Mouse (Mus musculus) testis, adult 2 months (tissue): ENCODE data around the gene Arid5b.

Source experiments
- CTCF ChIP-seq: fragments of 200-500 bp; IDR thresholded peaks from 2 replicates; pipeline ENCODE4 v1.5.1; 2012; ENCODE audit warnings: low read depth, mild to moderate bottlenecking, inconsistent platforms, low read length, moderate library complexity; ENCODE audit not compliant: control insufficient read depth, insufficient read depth, insufficient replicate concordance
- POLR2A ChIP-seq: fragments of 200-500 bp; IDR thresholded peaks from 2 replicates; pipeline ENCODE4 v1.6.1; 2012; ENCODE audit warnings: low read depth, mild to moderate bottlenecking, inconsistent platforms, low read length, moderate library complexity; ENCODE audit not compliant: control insufficient read depth

DNA sequence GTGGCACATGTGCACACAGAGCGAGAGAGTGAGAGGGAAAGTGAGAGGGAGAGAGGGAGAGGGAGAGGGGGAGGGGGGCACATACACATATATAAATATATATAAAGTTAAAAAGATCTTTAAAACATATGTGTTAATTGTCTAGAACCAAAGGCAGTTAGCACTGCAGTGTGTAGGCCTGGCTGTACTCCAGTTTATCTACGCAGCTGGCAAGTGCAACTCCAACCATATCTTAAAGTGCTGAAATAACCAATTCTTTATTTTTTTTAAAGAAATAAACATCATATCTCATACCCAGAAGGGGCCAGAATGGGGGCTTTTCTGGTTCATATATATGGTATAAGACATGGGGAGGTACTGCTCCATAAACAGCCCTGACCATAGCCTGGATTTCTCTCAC lies 114.4 kb downstream of the Arid5b start:
- no peak for TF ChIP-seq POLR2A
- no peak for TF ChIP-seq CTCF
